Mouse (Mus musculus) neural tube, embryonic 12.5 days (tissue): Measurements from ENCODE around the gene Neurl4. TPM values are rescaled to one million over a fixed set of nuclear protein-coding genes. Genes with fewer than 3 reads are reported as not detected.
"Not testable (repeated sequence)": the region's sequence is repeated elsewhere in the genome, so short reads cannot be mapped to it uniquely, and the experiment has no call there.

Experiments used
- ATAC-seq: fragments of 200-750 bp; cut with Nextera tagmentation; 2 replicates; pipeline ENCODE4 v1.8.0; 2017; ENCODE audit warnings: low read depth, mild to moderate bottlenecking, moderate TSS enrichment, moderate library complexity; ENCODE audit not compliant: low FRiP score
- H3K27ac ChIP-seq: fragments of 300-500 bp; sonication (generic); 2 replicates; pipeline ENCODE4 v1.5.1; 2016
- H3K27me3 ChIP-seq: fragments of 300-500 bp; sonication (generic); replicated peaks from 2 replicates; pipeline ENCODE4 v1.6.1; 2016; ENCODE audit warnings: mild to moderate bottlenecking
- H3K36me3 ChIP-seq: fragments of 300-500 bp; sonication (generic); 2 replicates; pipeline ENCODE4 v1.6.1; 2016; ENCODE audit warnings: mild to moderate bottlenecking
- H3K4me1 ChIP-seq: fragments of 300-500 bp; sonication (generic); 2 replicates; pipeline ENCODE4 v1.6.1; 2016
- H3K4me2 ChIP-seq: fragments of 300-500 bp; sonication (generic); replicated peaks from 2 replicates; pipeline ENCODE4 v1.6.1; 2016; ENCODE audit warnings: mild to moderate bottlenecking
- H3K4me3 ChIP-seq: fragments of 300-500 bp; sonication (generic); 2 replicates; pipeline ENCODE4 v1.5.1; 2016
- H3K9ac ChIP-seq: fragments of 300-500 bp; sonication (generic); 2 replicates; pipeline ENCODE4 v1.6.1; 2016; ENCODE audit warnings: mild to moderate bottlenecking
- H3K9me3 ChIP-seq: fragments of 300-500 bp; sonication (generic); 2 replicates; pipeline ENCODE4 v1.6.1; 2016; ENCODE audit warnings: mild to moderate bottlenecking
- WGBS: fragments of 180-500 bp; shearing (Covaris S2); methylation state at CpG from one replicate; pipeline ENCODE4 v1.1.7; 2016; 5-methylcytosine and 5-hydroxymethylcytosine counted together
- polyA plus RNA-seq: library from polyadenylated mRNA; unstranded; fragments of >200 nt; fragmentation: Nextera tagmentation; extraction: Ambion mirVana; gene quantifications from 2 replicates; pipeline ENCODE4 v1.2.1, GENCODE M21; 2016

Gene Neurl4
- polyA plus RNA-seq: 19.8 and 20.4 TPM in 2 replicates

DNA sequence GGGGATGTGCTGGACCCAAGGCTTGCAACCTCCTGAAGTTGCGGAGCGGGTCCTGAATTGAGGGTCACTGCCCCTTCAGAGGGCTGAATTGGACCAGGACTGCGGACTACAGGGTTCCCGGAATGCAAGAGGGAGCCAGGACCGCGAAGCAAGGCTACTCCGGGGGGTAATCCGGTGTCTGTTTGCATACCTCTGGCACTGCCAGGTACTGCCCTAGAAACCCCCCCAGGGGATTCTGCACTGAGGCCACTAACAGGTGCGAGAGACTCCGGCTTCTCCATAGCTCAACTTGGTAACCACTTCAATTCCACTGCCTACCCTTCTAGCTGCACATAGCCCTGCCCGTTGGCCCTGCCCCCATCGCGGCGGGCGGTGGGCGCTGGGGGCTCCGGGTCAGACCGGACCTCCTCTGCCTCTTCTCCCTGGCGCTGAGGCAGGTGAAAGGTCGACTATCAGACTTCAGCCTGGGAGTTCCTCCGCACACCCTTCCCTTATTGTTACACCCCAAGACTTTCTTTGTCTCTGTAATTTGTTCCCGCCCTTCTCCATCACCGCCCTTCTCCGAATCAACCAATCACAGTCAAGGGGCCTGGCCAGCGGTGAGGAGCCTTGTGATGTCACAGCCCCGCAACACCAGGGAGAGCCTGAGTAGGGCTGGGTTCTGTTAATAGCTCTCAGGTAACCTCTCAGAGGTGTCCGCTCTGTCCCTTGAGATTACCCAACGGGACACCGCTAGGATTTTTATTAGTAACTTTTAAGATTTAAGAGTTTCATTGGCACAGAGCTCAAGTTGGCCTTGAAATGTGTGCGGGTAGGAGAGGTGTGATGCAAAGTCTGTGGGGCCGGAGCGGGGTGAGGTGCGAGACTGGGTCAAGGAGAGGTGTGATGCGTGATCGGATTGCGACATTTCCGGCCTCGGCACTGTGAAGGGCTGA lies at the start of gene Neurl4, which contains the start of gene 2810408A11Rik:
Neurl4 (plus strand) TSS at position 602 of the 935 bp plus-strand sequence.
2810408A11Rik (minus strand) TSS at position 517 of the 935 bp plus-strand sequence.
- H3K9me3 ChIP-seq: no peaks in the 10 kb centered on the region
- peak; percentile 94 for ATAC-seq
- H3K9ac ChIP-seq: peak within 1 kb of the TSS; percentile 93
- H3K4me3 ChIP-seq: peak within 1 kb of the TSS; percentile 77
- H3K27me3 ChIP-seq: no peaks in the 10 kb centered on the region
- H3K4me2 ChIP-seq: peak within 1 kb of the TSS; percentile 86
- peaks cover 23% of the 10 kb centered on the region for H3K36me3 ChIP-seq
- H3K4me1 ChIP-seq: peaks cover 21% of the 10 kb centered on the region
- peak within 1 kb of the TSS; percentile 83 for H3K27ac ChIP-seq
- under 1% methylated on average over 38 of the region's 38 CpGs for WGBS

DNA sequence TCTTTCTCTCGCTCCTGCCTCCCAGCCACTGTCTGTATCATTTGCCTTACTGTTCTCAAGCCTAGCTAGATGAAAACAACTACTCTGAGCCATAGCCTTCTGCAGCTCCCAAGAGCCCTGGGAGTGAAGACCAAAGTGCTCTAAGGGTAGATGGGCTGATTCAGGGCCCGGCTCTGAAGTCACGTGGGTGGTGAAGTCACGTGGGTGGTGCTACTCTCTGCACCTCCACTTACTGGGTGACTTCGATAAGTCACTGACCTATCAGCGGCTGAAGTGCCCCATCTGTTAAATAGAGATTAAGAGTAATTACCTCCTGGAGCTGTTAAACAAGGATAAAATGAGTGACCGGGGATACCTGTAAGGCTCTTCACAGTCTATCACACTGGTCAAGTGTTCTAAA lies 46.9 kb upstream of the Neurl4 start:
- H3K4me1 ChIP-seq: peaks cover 8% of the 10 kb centered on the region

DNA sequence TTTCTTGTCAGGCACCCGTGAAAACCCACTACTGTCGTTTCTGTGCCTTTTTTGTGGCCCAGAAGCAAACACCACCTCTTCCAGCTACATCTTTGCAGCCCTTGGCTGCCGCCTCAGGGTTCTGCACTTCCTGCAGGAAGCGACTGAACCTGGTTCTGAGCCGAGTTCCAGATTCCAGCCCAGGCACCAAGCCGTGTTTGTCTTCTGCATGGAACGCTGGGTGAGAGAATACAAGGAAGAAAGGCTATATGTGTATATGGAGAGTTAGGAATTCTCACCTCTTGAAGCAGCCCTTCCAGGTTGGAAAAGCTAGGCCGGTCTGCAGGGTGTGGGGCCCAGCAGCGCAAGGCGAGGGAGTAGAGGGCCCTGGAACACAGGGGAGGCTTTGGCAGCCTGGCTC lies 46.2 kb upstream of the Neurl4 start:
- Histone ChIP-seq H3K4me3 (no peak overlapping the region), H3K4me2 (no peak overlapping the region), H3K4me1 (peaks cover 8% of the 10 kb centered on the region), H3K9ac (no peak overlapping the region), H3K36me3 (peaks cover 27% of the 10 kb centered on the region), H3K27ac (no peak overlapping the region), H3K9me3 (no peaks in the 10 kb centered on the region), H3K27me3 (peaks cover 21% of the 10 kb centered on the region)
- WGBS: 86% methylated on average over 10 of the region's 10 CpGs
- no peak for ATAC-seq

More for the DNA sequence above, 46.9 kb upstream of the Neurl4 start:
- H3K9me3 ChIP-seq: no peaks in the 10 kb centered on the region
- WGBS: 68% methylated on average over 7 of the region's 7 CpGs
- peaks cover 15% of the 10 kb centered on the region for H3K27me3 ChIP-seq
- H3K4me2 ChIP-seq: no peak overlapping the region
- peaks cover 33% of the 10 kb centered on the region for H3K36me3 ChIP-seq
- ATAC-seq: no peak
- no peak overlapping the region for H3K4me3 ChIP-seq
- no peak overlapping the region for H3K27ac ChIP-seq
- no peak overlapping the region for H3K9ac ChIP-seq

DNA sequence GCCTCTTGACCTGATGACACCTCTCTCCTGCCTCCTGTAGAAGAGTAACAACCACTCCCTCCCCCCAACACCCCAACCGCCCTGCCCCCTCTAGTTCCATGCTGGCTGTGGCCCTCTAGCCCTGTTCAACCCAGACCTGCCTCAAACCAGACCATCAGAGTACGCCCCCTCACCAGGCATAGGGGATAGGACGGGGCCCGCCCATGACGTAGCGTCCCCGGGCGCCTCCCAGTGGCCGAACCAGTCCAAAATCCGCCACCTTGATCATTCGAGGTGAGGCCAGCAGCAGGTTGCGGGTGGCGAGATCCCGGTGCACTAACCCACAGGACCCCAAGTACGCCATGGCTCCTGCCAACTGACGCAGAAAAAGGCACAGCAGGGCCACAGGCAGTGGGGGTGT lies 45.5 kb upstream of the Neurl4 start:
- Histone ChIP-seq H3K4me3 (no peak overlapping the region), H3K9ac (no peak overlapping the region), H3K36me3 (peaks cover 20% of the 10 kb centered on the region), H3K27me3 (peaks cover 24% of the 10 kb centered on the region), H3K9me3 (no peaks in the 10 kb centered on the region), H3K4me1 (peaks cover 8% of the 10 kb centered on the region), H3K27ac (no peak overlapping the region), H3K4me2 (0 out of 2 replicates have a peak overlapping the region, but pooled peaks have one; percentile 16)
- ATAC-seq: no peak; the same call in 1 of the 2 replicates
- 25% methylated on average over 16 of the region's 16 CpGs for WGBS

DNA sequence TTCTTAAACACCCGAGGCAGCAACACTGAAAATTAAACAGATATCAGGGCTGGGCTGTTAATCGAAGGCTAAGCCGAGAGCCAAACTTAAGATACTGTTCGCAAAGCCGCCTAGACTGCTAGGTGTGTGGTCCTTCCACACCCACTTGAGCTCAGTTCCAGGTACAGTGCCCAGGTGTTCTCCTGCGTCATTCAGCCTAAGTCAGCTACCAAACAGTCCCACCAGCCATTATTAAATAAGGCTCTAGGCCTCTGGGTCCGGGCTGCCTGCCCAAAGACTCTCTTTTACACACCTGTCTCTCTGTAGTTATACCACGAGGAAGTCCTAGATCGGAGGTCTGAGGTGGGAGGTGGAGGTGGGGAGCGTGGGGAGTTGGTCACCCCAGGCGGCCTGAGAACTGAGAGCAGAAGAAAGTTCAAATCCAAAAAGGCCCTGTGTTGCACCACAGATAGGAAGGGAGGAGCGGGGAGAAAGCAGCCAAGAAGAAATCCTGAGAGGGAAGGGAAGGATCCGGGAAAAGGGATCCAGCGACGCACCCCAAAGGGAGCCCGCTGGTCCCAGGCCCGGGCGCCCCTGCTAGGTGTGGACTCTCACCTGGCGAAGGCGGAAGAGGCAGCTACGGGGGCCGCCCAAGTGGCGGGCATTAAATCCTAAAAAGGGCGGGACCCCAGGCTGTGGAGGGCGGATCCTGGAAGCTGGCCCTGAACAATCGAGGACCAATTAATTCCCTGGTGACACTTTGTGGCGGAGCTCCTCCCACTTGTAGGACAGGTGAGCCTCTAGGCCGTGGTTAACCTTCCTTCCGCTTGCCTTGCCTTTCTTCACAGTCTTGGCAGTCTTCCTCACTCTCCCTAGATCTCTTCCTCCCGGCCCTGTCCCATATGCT lies 42.5 kb upstream of the Neurl4 start, which contains the start of gene Tnk1:
Tnk1 (minus strand) TSS at position 618 of the 886 bp plus-strand sequence.
- WGBS: 19% methylated on average over 30 of the region's 30 CpGs
- H3K27ac ChIP-seq: no peak within 1 kb of the TSS
- no peaks in the 10 kb centered on the region for H3K36me3 ChIP-seq
- H3K27me3 ChIP-seq: peaks cover 24% of the 10 kb centered on the region
- H3K9ac ChIP-seq: no peak within 1 kb of the TSS
- H3K4me2 ChIP-seq: no peak within 1 kb of the TSS
- no peaks in the 10 kb centered on the region for H3K9me3 ChIP-seq
- no peak within 1 kb of the TSS for H3K4me3 ChIP-seq
- ATAC-seq: no peak
- peaks cover 2% of the 10 kb centered on the region for H3K4me1 ChIP-seq

DNA sequence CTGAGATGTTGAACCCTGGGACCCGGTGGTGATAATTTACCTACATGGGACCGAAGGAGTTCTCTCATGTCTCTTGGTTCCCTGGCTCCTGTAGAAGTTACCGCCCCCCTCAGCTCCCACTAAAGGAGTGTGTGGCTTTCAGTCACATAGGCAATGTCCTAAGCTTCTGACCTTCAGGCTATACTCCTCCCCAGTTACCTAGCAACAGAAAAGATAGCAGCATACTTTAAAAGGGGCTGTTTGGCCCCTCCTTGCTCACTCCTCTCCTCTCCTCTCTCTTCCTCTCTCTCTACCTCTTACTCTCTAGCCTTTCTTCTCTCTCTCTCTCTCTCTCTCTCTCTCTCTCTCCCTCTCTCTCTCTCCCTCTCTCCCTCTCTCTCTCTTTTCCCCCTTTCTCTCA lies 37.1 kb upstream of the Neurl4 start:
- not testable (repeated sequence) for H3K4me1 ChIP-seq, H3K9ac ChIP-seq, H3K9me3 ChIP-seq, H3K27ac ChIP-seq, H3K4me2 ChIP-seq, H3K4me3 ChIP-seq, ATAC-seq, H3K36me3 ChIP-seq
- WGBS: 81% methylated on average over 3 of the region's 3 CpGs
- H3K27me3 ChIP-seq: peaks cover 12% of the 10 kb centered on the region

DNA sequence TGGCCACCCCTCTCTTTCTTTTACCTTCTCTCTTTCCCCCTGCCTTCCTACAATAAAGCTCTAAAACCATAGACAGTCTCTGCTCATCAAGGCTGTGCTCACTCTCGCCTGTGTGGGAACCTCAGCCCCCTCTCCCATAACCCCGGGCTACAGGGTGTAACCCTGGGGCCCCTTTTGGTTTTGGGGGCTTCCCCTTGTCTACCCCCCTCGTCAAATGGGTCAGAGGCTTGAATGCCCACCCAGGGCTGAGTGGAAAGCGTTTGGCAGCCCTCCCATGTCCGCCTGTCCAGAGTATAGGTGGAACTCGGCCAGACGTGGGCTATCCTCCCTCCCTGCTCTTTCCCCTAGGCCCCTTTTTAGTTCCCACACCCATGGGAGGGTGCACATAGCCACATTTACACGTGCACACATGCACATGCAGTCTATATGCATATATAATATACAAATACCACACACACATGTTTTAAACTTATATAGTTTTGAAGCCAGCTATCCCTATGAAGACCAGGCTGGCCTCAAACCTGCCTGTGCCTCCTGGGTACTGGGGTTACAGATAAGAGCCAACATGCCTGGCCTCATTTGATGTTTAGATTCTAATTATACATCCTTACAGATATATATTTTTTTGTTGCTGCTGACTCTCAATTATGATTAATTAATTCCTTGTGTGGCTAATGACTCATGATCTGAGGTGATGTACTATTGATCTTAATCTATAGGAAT lies 36.6 kb upstream of the Neurl4 start:
- 54% methylated on average over 8 of the region's 8 CpGs for WGBS
- no peak for ATAC-seq
- Histone ChIP-seq H3K9me3 (no peaks in the 10 kb centered on the region), H3K27ac (no peak overlapping the region), H3K27me3 (peaks cover 6% of the 10 kb centered on the region; the same call in 1 of the 2 replicates), H3K4me2 (no peak overlapping the region), H3K4me3 (no peak overlapping the region), H3K36me3 (no peaks in the 10 kb centered on the region), H3K9ac (no peak overlapping the region), H3K4me1 (no peaks in the 10 kb centered on the region)

DNA sequence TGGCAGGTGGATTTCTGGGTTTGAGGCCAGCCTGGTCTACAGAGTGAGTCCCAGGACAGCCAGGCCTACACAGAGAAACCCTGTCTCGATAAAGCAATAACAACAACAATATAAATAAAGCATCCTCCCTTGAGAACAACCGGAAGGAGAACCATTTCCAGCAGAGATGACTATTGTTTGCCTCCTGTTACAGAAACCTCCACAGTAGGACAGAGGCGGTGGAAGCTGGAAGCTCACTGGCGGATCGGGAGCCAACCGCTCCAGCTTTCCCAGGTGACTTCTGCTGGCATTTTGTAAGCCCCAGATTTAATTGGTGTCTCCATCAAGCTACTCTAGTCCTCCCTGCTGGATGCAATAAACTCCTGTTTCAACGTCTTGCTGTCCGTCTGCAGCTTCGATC lies 35.3 kb upstream of the Neurl4 start:
- no peak overlapping the region for H3K4me3 ChIP-seq
- no peaks in the 10 kb centered on the region for H3K36me3 ChIP-seq
- H3K9ac ChIP-seq: no peak overlapping the region
- H3K9me3 ChIP-seq: no peaks in the 10 kb centered on the region
- ATAC-seq: no peak
- H3K4me1 ChIP-seq: no peaks in the 10 kb centered on the region
- H3K27me3 ChIP-seq: no peaks in the 10 kb centered on the region
- WGBS: 82% methylated on average over 9 of the region's 9 CpGs
- H3K27ac ChIP-seq: no peak overlapping the region
- no peak overlapping the region for H3K4me2 ChIP-seq

DNA sequence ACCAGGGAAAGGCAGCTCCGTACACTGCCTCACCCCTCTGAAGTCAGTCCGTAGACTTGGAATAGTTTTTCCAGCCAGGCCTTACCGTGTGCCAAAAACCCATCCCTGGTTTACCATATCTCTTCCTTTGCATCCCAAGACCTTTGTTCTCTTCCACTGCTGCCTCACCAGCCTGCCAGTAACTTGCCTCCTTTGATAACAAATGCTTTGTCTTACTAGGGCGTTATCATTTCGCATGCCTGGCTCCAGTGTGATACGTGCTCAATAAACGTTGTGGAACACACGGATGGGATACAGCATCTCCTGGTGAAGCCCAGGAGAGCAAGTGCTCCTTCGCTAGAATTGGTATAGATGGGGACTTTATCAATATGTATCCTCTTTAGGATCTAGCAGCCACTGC lies 33.5 kb upstream of the Neurl4 start:
- ATAC-seq: no peak
- Histone ChIP-seq H3K36me3 (no peaks in the 10 kb centered on the region), H3K27me3 (no peaks in the 10 kb centered on the region), H3K9ac (no peak overlapping the region), H3K4me1 (no peaks in the 10 kb centered on the region), H3K4me3 (no peak overlapping the region), H3K4me2 (no peak overlapping the region), H3K9me3 (no peaks in the 10 kb centered on the region), H3K27ac (no peak overlapping the region)
- 68% methylated on average over 9 of the region's 9 CpGs for WGBS

DNA sequence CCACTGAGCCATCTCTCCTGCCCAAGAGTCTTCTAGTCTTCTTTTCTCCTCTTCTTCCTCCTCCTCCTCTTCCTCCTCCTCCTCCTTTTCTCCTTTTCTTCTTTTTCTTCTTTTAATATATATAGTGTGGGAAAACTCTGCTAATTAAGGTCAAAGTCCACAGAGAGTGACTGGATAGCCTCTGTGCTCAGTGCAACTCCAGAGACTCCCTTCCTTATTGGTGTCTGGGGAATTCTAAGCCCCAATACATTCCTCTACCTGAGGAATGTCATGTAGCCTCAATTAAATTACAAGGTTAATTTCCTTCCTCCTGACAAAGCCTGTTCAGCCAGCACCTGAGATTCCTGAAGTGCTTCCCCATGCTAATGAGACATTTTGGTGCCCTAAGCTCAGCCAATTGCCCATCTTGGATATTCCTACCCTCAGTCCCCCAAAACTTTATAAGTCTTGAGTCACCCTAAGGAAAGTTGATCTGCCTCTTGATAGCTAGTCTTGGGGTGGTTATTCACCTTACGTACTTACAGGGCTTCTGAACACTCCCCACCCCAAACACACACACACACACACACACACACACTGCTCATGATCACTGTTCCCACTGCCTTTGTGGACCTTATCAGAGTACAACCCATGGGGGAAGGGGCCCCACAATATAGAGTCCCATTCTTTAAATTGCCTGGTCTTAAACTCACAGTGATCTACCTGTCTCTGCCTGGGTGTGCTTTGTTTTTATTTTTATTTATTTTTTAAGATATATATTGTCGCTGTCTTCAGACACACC lies 30.4 kb upstream of the Neurl4 start:
- H3K4me3 ChIP-seq: no peak overlapping the region
- no peaks in the 10 kb centered on the region for H3K27me3 ChIP-seq
- no peaks in the 10 kb centered on the region for H3K9me3 ChIP-seq
- H3K4me1 ChIP-seq: no peaks in the 10 kb centered on the region
- H3K27ac ChIP-seq: no peak overlapping the region
- no peaks in the 10 kb centered on the region for H3K36me3 ChIP-seq
- no peak for ATAC-seq
- H3K4me2 ChIP-seq: no peak overlapping the region
- no peak overlapping the region for H3K9ac ChIP-seq
- WGBS: 94% methylated on average over 2 of the region's 2 CpGs

DNA sequence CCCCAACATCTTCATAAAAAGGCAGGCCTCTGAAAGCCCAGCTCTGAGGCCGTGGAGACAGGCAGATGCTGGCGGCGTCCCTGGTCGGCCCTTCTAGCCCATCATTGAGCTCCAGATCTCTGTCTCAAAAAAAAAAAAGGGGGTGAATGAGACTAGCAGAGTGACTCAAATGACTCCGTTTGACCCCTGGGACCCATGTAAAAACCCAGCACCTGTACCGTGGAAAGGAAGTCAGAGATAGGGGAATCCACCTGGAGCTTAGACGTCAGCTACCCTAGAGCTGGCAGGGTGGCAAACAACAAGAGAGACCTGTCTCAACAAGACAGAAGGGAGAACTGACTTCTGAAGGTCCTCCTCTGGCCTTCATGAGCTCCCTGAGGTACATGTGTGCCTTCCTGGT lies 29.1 kb upstream of the Neurl4 start:
- H3K4me2 ChIP-seq: no peak overlapping the region
- H3K4me3 ChIP-seq: no peak overlapping the region
- H3K9me3 ChIP-seq: no peaks in the 10 kb centered on the region
- H3K27me3 ChIP-seq: no peaks in the 10 kb centered on the region
- no peaks in the 10 kb centered on the region for H3K36me3 ChIP-seq
- no peaks in the 10 kb centered on the region for H3K4me1 ChIP-seq
- WGBS: 90% methylated on average over 7 of the region's 7 CpGs
- no peak overlapping the region for H3K9ac ChIP-seq
- H3K27ac ChIP-seq: no peak overlapping the region
- ATAC-seq: no peak
